Mouse (Mus musculus): ENCODE data around the gene Irf2bpl. TPM values are rescaled to one million over a fixed set of nuclear protein-coding genes. Genes with fewer than 3 reads are reported as not detected.

The Irf2bpl gene
- polyA plus RNA-seq, 1 experiment from 2014 or later, result 44.6 TPM

DNA sequence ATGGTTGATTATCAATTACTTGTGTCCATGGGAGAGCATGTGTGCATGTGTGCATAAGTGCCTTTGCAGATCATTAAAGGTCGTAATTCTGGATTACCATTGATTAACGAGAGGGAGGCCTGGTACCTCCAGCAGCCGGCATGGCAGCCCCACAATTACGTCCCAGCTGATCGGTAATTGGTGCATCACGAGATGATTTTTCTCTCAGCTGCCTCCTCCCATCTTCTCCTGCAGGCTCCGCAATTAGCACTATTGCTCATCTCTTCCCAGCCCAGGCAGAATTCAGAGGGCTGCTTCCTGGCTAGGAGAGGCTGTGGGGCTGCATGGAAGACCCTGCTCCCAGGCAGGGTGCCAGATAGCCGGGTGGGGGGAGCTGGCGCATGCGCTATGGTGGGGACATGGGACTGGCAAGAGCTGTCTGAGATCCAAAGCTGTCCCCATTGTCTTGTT, 26.9 kb upstream of the Irf2bpl start:
- TF ChIP-seq CTCF (IDR thresholded peaks at IDR 0.05; ENCODE audit: low read depth), result no peak
- Histone ChIP-seq H3K9me3 (ENCODE audit: low read depth, low read length) (no peaks in the 10 kb centered on the region), H3K4me2 (no peak overlapping the region), H3K36me3 (ENCODE audit: insufficient read depth) (no peaks in the 10 kb centered on the region), H3K4me1 (ENCODE audit: insufficient read depth) (peaks cover 18% of the 10 kb centered on the region), H3K9ac (no peak overlapping the region), H3K27ac (ENCODE audit: low read depth) (peak overlapping the region; percentile 44), H3K4me3 (ENCODE audit: low read depth, low read length) (no peak overlapping the region), H3K27me3 (ENCODE audit: insufficient read depth, low read length) (no peaks in the 10 kb centered on the region)
- DNase-seq (peak; percentile 81), ATAC-seq (ENCODE audit: insufficient read depth) (peak; percentile 57)
- WGBS, result 58% methylated on average over 10 of the region's 10 CpGs

DNA sequence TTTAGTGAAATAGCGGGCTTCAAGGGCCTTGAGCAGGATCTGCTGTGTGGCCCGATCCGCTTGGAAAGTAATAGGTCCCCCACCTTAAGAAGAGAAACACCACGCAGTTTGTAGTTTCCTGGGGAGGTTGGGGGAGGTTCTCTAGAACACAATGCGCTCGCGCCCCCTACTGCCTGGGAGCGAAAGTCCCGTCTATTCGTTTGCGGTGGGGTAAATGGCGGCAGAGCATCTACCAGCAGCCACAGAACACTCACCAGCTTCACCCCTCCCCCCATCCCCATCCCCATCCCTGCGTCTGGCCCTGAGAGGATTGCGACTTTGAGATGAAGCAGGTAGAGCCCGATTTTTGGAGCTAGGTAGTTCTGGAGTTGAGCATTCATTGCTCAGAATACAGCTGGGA, 21.8 kb upstream of the Irf2bpl start:
- Histone ChIP-seq H3K9ac (no peak overlapping the region), H3K4me2 (no peak overlapping the region), H3K4me1 (ENCODE audit: insufficient read depth) (no peaks in the 10 kb centered on the region), H3K9me3 (ENCODE audit: low read depth, low read length) (no peaks in the 10 kb centered on the region), H3K27me3 (ENCODE audit: insufficient read depth, low read length) (no peaks in the 10 kb centered on the region), H3K36me3 (ENCODE audit: insufficient read depth) (no peaks in the 10 kb centered on the region), H3K27ac (ENCODE audit: low read depth) (no peak overlapping the region), H3K4me3 (ENCODE audit: low read depth, low read length) (no peak overlapping the region)
- WGBS, result 1% methylated on average over 15 of the region's 15 CpGs
- peak; percentile 92 for DNase-seq
- peak; percentile 42; the same call in 1 of the 2 replicates for ATAC-seq (ENCODE audit: insufficient read depth)
- peak; percentile 89 for TF ChIP-seq CTCF (IDR thresholded peaks at IDR 0.05; ENCODE audit: low read depth)

DNA sequence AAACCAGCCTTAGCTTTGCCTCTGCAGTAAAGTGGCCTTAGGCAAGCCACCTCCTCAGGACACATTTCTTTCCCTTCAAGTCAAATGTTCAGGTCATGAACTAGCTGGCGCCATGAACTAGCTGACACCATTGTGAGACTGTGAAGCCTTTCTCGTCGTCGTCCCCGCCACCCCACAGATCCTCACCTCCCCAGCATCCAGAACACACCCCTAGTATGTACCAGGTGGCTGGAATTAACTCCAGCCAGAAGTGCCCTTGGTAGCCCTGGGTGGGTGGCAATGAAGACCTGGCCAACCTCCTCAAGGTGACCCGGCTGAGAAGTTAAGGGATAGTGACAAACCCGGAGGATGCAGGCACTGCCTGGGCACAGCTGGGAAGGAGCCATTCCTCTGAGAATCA, 21.3 kb upstream of the Irf2bpl start:
- no peak overlapping the region for H3K27ac ChIP-seq (ENCODE audit: low read depth)
- no peak for TF ChIP-seq CTCF (IDR thresholded peaks at IDR 0.05; ENCODE audit: low read depth)
- H3K9me3 ChIP-seq (ENCODE audit: low read depth, low read length), result no peaks in the 10 kb centered on the region
- no peaks in the 10 kb centered on the region for H3K36me3 ChIP-seq (ENCODE audit: insufficient read depth)
- WGBS, result 50% methylated on average over 7 of the region's 7 CpGs
- DNase-seq (no peak), ATAC-seq (ENCODE audit: insufficient read depth) (0 out of 2 replicates have a peak, but pooled peaks have one; percentile 16)
- no peaks in the 10 kb centered on the region for H3K27me3 ChIP-seq (ENCODE audit: insufficient read depth, low read length)
- H3K9ac ChIP-seq, result no peak overlapping the region
- no peak overlapping the region for H3K4me2 ChIP-seq
- H3K4me1 ChIP-seq (ENCODE audit: insufficient read depth), result no peaks in the 10 kb centered on the region
- no peak overlapping the region for H3K4me3 ChIP-seq (ENCODE audit: low read depth, low read length)

DNA sequence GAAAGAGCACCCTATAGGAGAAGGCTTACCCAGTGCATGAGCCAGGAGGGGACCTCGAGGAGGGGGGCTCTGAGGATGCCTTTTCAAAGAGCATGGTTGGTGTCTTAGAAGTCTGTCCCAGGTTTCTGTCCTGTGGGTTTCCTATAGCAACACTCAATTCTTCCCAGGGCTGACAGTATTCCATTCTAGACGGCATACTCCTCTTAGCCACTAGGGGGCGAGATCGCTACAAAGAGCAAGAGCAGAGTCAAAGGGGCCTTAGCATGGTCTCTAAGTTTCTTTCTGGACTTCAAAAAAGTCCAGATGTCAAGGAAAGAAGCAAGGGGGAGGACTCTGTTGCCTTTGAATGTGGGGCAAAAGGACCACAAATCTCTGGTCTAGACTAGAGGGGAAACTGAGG, 20.6 kb upstream of the Irf2bpl start:
- Histone ChIP-seq H3K9ac (no peak overlapping the region), H3K4me3 (ENCODE audit: low read depth, low read length) (no peak overlapping the region), H3K27ac (ENCODE audit: low read depth) (no peak overlapping the region), H3K4me1 (ENCODE audit: insufficient read depth) (peaks cover 3% of the 10 kb centered on the region), H3K9me3 (ENCODE audit: low read depth, low read length) (no peaks in the 10 kb centered on the region), H3K4me2 (no peak overlapping the region), H3K27me3 (ENCODE audit: insufficient read depth, low read length) (no peaks in the 10 kb centered on the region), H3K36me3 (ENCODE audit: insufficient read depth) (no peaks in the 10 kb centered on the region)
- ATAC-seq (ENCODE audit: insufficient read depth), result peak; percentile 13; the same call in 1 of the 2 replicates
- peak; percentile 81 for DNase-seq
- peak; percentile 87 for TF ChIP-seq CTCF (IDR thresholded peaks at IDR 0.05; ENCODE audit: low read depth)
- whole genome bisulfite sequencing, result 14% methylated on average over 4 of the region's 4 CpGs

DNA sequence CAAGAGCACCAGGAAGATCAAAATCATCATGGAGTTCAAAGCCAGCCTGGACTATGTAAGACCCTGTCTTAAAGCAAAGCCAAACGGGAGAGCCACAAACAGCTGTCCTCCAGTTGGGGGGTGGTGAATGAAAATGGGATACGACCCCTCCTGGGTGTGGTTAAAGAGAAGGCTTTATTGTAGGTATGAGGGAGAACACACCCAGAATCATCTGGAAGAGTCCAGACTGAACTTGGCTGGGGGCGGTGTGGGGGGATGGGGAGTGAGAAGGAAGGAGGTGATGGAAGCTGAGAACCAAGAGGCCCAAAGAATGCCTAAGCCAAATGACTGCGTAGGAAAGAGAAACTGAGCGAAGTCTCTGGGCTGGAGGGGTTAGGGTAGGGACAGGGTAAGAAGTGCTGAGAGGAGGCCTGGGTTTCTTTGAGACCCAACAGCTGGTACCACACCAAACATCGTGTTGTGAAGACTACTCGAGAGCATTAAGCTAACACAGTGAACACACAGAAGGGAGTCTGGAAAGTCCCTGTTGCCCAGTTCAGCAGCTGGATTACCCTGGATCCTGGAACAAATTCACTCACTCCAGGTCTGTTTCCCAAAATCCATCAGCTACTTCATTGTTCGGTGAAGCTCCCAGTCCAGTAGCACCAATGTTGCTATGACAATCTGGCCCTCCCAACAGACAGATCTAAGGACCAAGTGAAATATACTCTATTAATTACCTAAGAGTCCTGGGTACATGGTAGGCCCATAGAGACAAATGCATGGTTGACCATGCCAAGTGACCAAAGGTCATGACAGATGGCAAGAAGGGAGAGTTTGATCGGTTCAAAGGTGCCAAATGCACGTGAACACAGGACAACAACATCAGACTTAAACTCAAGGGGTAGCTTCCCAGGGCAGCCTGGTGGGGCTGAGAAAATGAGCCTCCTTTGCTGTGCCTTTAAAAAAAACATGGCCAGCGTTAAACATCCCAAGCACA, 19.5 kb upstream of the Irf2bpl start:
- H3K4me1 ChIP-seq (ENCODE audit: insufficient read depth), result peaks cover 13% of the 10 kb centered on the region
- ATAC-seq (ENCODE audit: insufficient read depth) (no peak), DNase-seq (no peak)
- no peak overlapping the region for H3K4me2 ChIP-seq
- TF ChIP-seq CTCF (IDR thresholded peaks at IDR 0.05; ENCODE audit: low read depth), result no peak
- WGBS, result 63% methylated on average over 11 of the region's 11 CpGs
- no peak overlapping the region for H3K9ac ChIP-seq
- no peaks in the 10 kb centered on the region for H3K27me3 ChIP-seq (ENCODE audit: insufficient read depth, low read length)
- no peaks in the 10 kb centered on the region for H3K36me3 ChIP-seq (ENCODE audit: insufficient read depth)
- H3K9me3 ChIP-seq (ENCODE audit: low read depth, low read length), result no peaks in the 10 kb centered on the region
- no peak overlapping the region for H3K4me3 ChIP-seq (ENCODE audit: low read depth, low read length)
- H3K27ac ChIP-seq (ENCODE audit: low read depth), result no peak overlapping the region

DNA sequence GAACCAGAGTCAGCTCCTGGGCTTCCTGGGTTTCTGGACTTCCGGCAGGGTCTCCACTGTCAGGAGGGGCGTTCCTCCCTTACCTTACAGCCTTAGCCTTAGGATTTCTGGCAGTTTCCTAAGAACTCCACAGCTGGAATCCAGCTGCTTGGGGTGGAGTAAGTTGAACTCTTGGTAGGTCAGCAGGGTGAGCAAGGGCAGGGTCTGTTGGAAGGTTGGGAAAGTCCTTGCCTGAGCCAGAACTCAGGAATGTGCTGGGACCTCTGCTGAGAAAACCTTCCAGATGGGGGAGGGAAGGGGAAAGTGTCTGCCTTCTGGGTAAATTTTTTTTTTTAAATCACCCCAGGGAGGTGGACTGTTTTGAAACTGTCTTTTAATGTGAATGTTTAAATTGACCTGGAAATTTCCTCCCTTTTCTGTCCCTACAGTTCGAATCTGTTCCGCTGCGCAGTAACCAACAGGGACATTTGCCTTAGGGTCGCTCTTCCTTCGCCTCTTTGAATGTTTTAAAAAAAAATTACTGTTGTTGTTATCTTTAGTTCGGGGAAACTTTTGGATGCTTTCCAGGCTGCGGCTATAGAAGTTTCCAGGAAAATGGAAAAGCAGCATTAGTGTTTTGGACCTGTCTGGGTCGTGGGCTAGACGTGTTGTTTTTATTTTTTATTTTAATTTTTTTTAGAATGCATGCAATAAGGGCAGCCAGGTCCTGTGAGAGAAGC, 15.0 kb upstream of the Irf2bpl start:
- Histone ChIP-seq H3K9me3 (ENCODE audit: low read depth, low read length) (no peaks in the 10 kb centered on the region), H3K9ac (0 out of 2 replicates have a peak overlapping the region, but pooled peaks have one; percentile 13)
- peak; percentile 90 for DNase-seq

DNA sequence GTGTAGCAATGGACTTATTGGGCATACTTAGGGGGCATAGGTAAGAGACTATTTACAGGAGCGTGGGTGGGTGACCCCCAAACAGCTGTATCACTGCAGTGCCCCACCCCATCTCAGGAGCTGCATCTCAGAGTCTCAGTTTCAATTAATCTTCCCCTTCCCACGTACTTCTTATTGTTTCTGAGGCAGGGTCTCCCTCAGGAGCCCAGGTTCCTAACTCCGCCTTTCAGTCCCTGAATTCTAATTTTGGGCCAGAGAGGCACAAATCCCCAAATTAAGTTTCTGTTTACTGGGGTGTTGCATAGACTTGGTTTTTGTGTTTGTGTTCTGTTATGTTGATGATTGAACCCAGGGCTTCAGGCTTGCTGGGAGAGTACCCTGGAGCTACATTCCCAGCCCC, 13.8 kb upstream of the Irf2bpl start:
- 65% methylated on average over 3 of the region's 3 CpGs for WGBS
- ATAC-seq (ENCODE audit: insufficient read depth) (no peak), DNase-seq (no peak)
- Histone ChIP-seq H3K36me3 (ENCODE audit: insufficient read depth) (no peaks in the 10 kb centered on the region), H3K4me3 (ENCODE audit: low read depth, low read length) (no peak overlapping the region), H3K27ac (ENCODE audit: low read depth) (peak overlapping the region; percentile 97; the same call in 1 of the 2 replicates), H3K4me1 (ENCODE audit: insufficient read depth) (peaks cover 54% of the 10 kb centered on the region), H3K27me3 (ENCODE audit: insufficient read depth, low read length) (no peaks in the 10 kb centered on the region), H3K9ac (no peak overlapping the region), H3K9me3 (ENCODE audit: low read depth, low read length) (no peaks in the 10 kb centered on the region), H3K4me2 (no peak overlapping the region)
- TF ChIP-seq CTCF (IDR thresholded peaks at IDR 0.05; ENCODE audit: low read depth), result no peak

More for the DNA sequence above, 15.0 kb upstream of the Irf2bpl start:
- Histone ChIP-seq H3K4me2 (peak overlapping the region; percentile 46), H3K4me3 (ENCODE audit: low read depth, low read length) (no peak overlapping the region), H3K36me3 (ENCODE audit: insufficient read depth) (no peaks in the 10 kb centered on the region), H3K4me1 (ENCODE audit: insufficient read depth) (peaks cover 49% of the 10 kb centered on the region), H3K27me3 (ENCODE audit: insufficient read depth, low read length) (no peaks in the 10 kb centered on the region), H3K27ac (ENCODE audit: low read depth) (peak overlapping the region; percentile 97)
- no peak for TF ChIP-seq CTCF (IDR thresholded peaks at IDR 0.05; ENCODE audit: low read depth)
- peak; percentile 22 for ATAC-seq (ENCODE audit: insufficient read depth)
- 30% methylated on average over 11 of the region's 11 CpGs for WGBS

Measured in lung, embryonic 14.5 days (tissue).